Mouse (Mus musculus): ENCODE measurements around the gene F2rl2. TPM values are rescaled to one million over a fixed set of nuclear protein-coding genes. Genes with fewer than 3 reads are reported as not detected.

Gene F2rl2
- total RNA-seq, 1 experiment from 2014 or later: 1.3 TPM

Other genes starting within 250 kb of the F2rl2 start
- not detected in 2 replicates for gene S100z, start 218.1 kb upstream of the F2rl2 start, total RNA-seq (2017)
- 5.4 and 5.5 TPM in 2 replicates for gene F2rl1, start 171.6 kb upstream of the F2rl2 start, total RNA-seq (2017)
- gene F2r, start 78.4 kb upstream of the F2rl2 start, total RNA-seq (2017): 2.9 and 3.1 TPM in 2 replicates
- 33.4 and 35.4 TPM in 2 replicates for gene Iqgap2, start 195.1 kb downstream of the F2rl2 start, total RNA-seq (2017)